Mouse (Mus musculus) liver, adult 2 months (tissue): ENCODE data around the gene Smg6.

Source experiments
- CTCF ChIP-seq: fragments of 200-500 bp; IDR thresholded peaks from 2 replicates; pipeline ENCODE4 v1.5.1; 2011; ENCODE audit warnings: low read depth, low read length, control low read depth
- POLR2A ChIP-seq: fragments of 200-500 bp; IDR thresholded peaks from 2 replicates; pipeline ENCODE4 v1.6.1; 2011; ENCODE audit warnings: low read length, control low read depth; ENCODE audit not compliant: insufficient read depth; ENCODE audit errors: extremely low read depth

- TF ChIP-seq CTCF, result no peak
- no peak for TF ChIP-seq POLR2A
Observed at GRCm38 (mm10) chr11:74991290-74991689, 65.7 kb downstream of the Smg6 start.
